ENCODE assay signal across 8 mouse cellular contexts in genomic region chr13:22036149-22036956, GRCm38 (mm10). TPM values are rescaled to one million over a fixed set of nuclear protein-coding genes. Genes with fewer than 3 reads are reported as not detected.
DNase-seq lines count a peak whose midpoint lies in the region; ATAC-seq and TF ChIP-seq lines count a peak whose summit lies in the region.

No protein-coding gene starts in this region.

- H3K27me3 ChIP-seq in heart, embryonic 16.5 days (ENCODE audit: control insufficient read depth, insufficient read depth, low read length) = no peaks in the 10 kb centered on the region
- no peaks in the 10 kb centered on the region for H3K27me3 ChIP-seq in forebrain, embryonic 10.5 days (ENCODE audit: poor library complexity, severe bottlenecking)
- no peaks in the 10 kb centered on the region for H3K27me3 ChIP-seq in liver, embryonic 12.5 days (replicated peaks)
- no peaks in the 10 kb centered on the region for H3K27me3 ChIP-seq in stomach, embryonic 15.5 days (replicated peaks)

- DNase-seq in heart, adult 11 months = no peak
- no peak for DNase-seq in ES-E14 (ENCODE audit: low read depth, low spot score)
- DNase-seq in forebrain, embryonic 10.5 days (ENCODE audit: extremely low spot score, low spot score) = peak; percentile 67
- DNase-seq in urinary bladder, adult 2 months (ENCODE audit: low spot score) = no peak

- peak overlapping the region; percentile 38 for H3K4me3 ChIP-seq in heart, embryonic 16.5 days (ENCODE audit: low read length)
- peak overlapping the region; percentile 4 to 58 for H3K4me3 ChIP-seq in ES-E14 (ENCODE audit: insufficient read depth in 1 of 2, low read depth in 1 of 2, low read length in 2 of 2, poor library complexity in 1 of 2, severe bottlenecking in 1 of 2)
- H3K4me3 ChIP-seq in forebrain, embryonic 10.5 days = peak overlapping the region; percentile 55
- H3K4me3 ChIP-seq in liver, embryonic 12.5 days = peak overlapping the region; percentile 53
- peak overlapping the region; percentile 39 for H3K4me3 ChIP-seq in stomach, embryonic 15.5 days (replicated peaks)

- in situ Hi-C loops in ES-E14 (cut with MboI; ENCODE audit: low sequenced_read_pairs in 2 of 2, unreplicated experiment in 2 of 2) = loop anchor here (10.0 to 25.0 kb wide), 8 partner anchors 299 to 1726 kb away; partner anchors contain the start of genes Hist1h4j (in 2 of the 2), Abt1 (in 1 of the 2), Hist1h1a (in 1 of the 2) and Hist1h1d (in 1 of the 2)

- peak; percentile 16 for ATAC-seq in heart, embryonic 16.5 days (replicated peaks; ENCODE audit: extremely low read depth, insufficient read depth, low FRiP score)
- peak; percentile 19; the same call in 1 of the 2 replicates for ATAC-seq in liver, embryonic 12.5 days
- ATAC-seq in stomach, embryonic 15.5 days (ENCODE audit: insufficient read depth, low FRiP score, low read depth) = no peak; the same call in 1 of the 2 replicates
- no peak for ATAC-seq in activated CD4-positive, CD25-positive, alpha-beta regulatory T cell, adult 4 months

- H3K4me1 ChIP-seq in heart, embryonic 16.5 days (ENCODE audit: control insufficient read depth, insufficient read depth, low read length) = peaks cover 19% of the 10 kb centered on the region
- peaks cover 0 to 8% of the 10 kb centered on the region in 2 experiments; a peak in 1 of 4 replicates for H3K4me1 ChIP-seq in ES-E14 (ENCODE audit: control insufficient read depth in 2 of 2, insufficient read depth in 2 of 2, low read length in 2 of 2, poor library complexity in 1 of 2)
- peaks cover 50% of the 10 kb centered on the region for H3K4me1 ChIP-seq in forebrain, embryonic 10.5 days
- H3K4me1 ChIP-seq in liver, embryonic 12.5 days = peaks cover 68% of the 10 kb centered on the region
- peaks cover 10% of the 10 kb centered on the region for H3K4me1 ChIP-seq in stomach, embryonic 15.5 days

- peak overlapping the region; percentile 43 for H3K9ac ChIP-seq in heart, embryonic 16.5 days (ENCODE audit: low read length)
- peak overlapping the region; percentile 66 for H3K9ac ChIP-seq in ES-E14 (ENCODE audit: insufficient read depth, low read depth, low read length, poor library complexity, severe bottlenecking)
- H3K9ac ChIP-seq in liver, embryonic 12.5 days = peak overlapping the region; percentile 80
- H3K9ac ChIP-seq in stomach, embryonic 15.5 days = peak overlapping the region; percentile 29

- H3K9me3 ChIP-seq in heart, embryonic 16.5 days (replicated peaks; ENCODE audit: control insufficient read depth, low read length) = no peaks in the 10 kb centered on the region
- H3K9me3 ChIP-seq in ES-E14 (ENCODE audit: control insufficient read depth, insufficient read depth, low read depth, low read length) = no peaks in the 10 kb centered on the region
- H3K9me3 ChIP-seq in forebrain, embryonic 10.5 days = no peaks in the 10 kb centered on the region
- no peaks in the 10 kb centered on the region for H3K9me3 ChIP-seq in liver, embryonic 12.5 days (replicated peaks)
- H3K9me3 ChIP-seq in stomach, embryonic 15.5 days = no peaks in the 10 kb centered on the region

- no peaks in the 10 kb centered on the region for H3K36me3 ChIP-seq in heart, embryonic 16.5 days (ENCODE audit: control insufficient read depth, insufficient read depth)
- H3K36me3 ChIP-seq in ES-E14 (ENCODE audit: control insufficient read depth, insufficient read depth, low read length, poor library complexity, severe bottlenecking) = no peaks in the 10 kb centered on the region
- no peaks in the 10 kb centered on the region for H3K36me3 ChIP-seq in forebrain, embryonic 10.5 days (replicated peaks)
- no peaks in the 10 kb centered on the region for H3K36me3 ChIP-seq in liver, embryonic 12.5 days
- no peaks in the 10 kb centered on the region for H3K36me3 ChIP-seq in stomach, embryonic 15.5 days

- peak overlapping the region; percentile 48 for H3K27ac ChIP-seq in heart, embryonic 16.5 days (ENCODE audit: low read length)
- H3K27ac ChIP-seq in ES-E14 (ENCODE audit: insufficient read depth, low read depth, low read length, poor library complexity, severe bottlenecking) = peak overlapping the region; percentile 47
- H3K27ac ChIP-seq in forebrain, embryonic 10.5 days = peak overlapping the region; percentile 96
- peak overlapping the region; percentile 98 for H3K27ac ChIP-seq in liver, embryonic 12.5 days
- peak overlapping the region; percentile 88 for H3K27ac ChIP-seq in stomach, embryonic 15.5 days

- WGBS in heart, embryonic 16.5 days = 4% methylated on average over 17 of the region's 23 CpGs
- 2% methylated on average over 23 of the region's 23 CpGs for WGBS in forebrain, embryonic 10.5 days
- 2% methylated on average over 20 of the region's 23 CpGs for WGBS in liver, embryonic 12.5 days (ENCODE audit: insufficient replicate concordance)
- WGBS in stomach, embryonic 15.5 days = 2% methylated on average over 21 of the region's 23 CpGs

- peak overlapping the region; percentile 58 for H3K4me2 ChIP-seq in heart, embryonic 16.5 days (ENCODE audit: low read depth, low read length)
- peak overlapping the region; percentile 75 for H3K4me2 ChIP-seq in liver, embryonic 12.5 days
- peak overlapping the region; percentile 64 for H3K4me2 ChIP-seq in stomach, embryonic 15.5 days

TF ChIP-seq in ES-E14, 5 proteins besides CTCF, POLR2A, EP300 and RAD21:
- TF ChIP-seq ZC3H11A (IDR thresholded peaks at IDR 0.05; ENCODE audit: borderline replicate concordance, low read depth, low read length) (no peak), ZNF384 (IDR thresholded peaks at IDR 0.05; ENCODE audit: low read depth, low read length) (no peak), HCFC1 (IDR thresholded peaks at IDR 0.05; ENCODE audit: borderline replicate concordance, insufficient read depth, low read length) (no peak)

RNA-seq across cellular contexts. Expression of gene Hist1h2bk, which starts 0.7 kb away (rescaled TPM):
- 1.6 and 3.1 TPM in 2 replicates for polyA plus RNA-seq in heart, embryonic 16.5 days (2015; fragmentation: Nextera tagmentation; extraction: Ambion mirVana)
- 1,340 and 1,966 TPM in 2 replicates for total RNA-seq in ES-E14 (2012; rRNA removed)
- polyA plus RNA-seq in forebrain, embryonic 10.5 days (2016; fragmentation: Nextera tagmentation; extraction: Ambion mirVana) = 6.4 and 7.7 TPM in 2 replicates
- polyA plus RNA-seq in liver, embryonic 12.5 days (2016; fragmentation: Nextera tagmentation; extraction: Ambion mirVana) = 4.4 and 4.8 TPM in 2 replicates
- polyA plus RNA-seq in stomach, embryonic 15.5 days (2015; fragmentation: Nextera tagmentation; extraction: Ambion mirVana) = 4.6 and 5.5 TPM in 2 replicates
- polyA plus RNA-seq in activated CD4-positive, CD25-positive, alpha-beta regulatory T cell, adult 4 months (2017; shearing (Covaris generic)) = 1 to 10 TPM; 2.6 to 4.2 TPM
- polyA plus RNA-seq in urinary bladder, adult 2 months (2012; rRNA removed) = 0.18 and 0.74 TPM in 2 replicates

RNA-seq across cellular contexts. Expression of gene Hist1h2ah, which starts 1.0 kb away (rescaled TPM):
- polyA plus RNA-seq in heart, embryonic 16.5 days (2015; fragmentation: Nextera tagmentation; extraction: Ambion mirVana) = 5.3 and 7.9 TPM in 2 replicates
- total RNA-seq in ES-E14 (2012; rRNA removed) = 1,543 and 2,450 TPM in 2 replicates
- 12.1 and 14.3 TPM in 2 replicates for polyA plus RNA-seq in forebrain, embryonic 10.5 days (2016; fragmentation: Nextera tagmentation; extraction: Ambion mirVana)
- 9.3 and 17.8 TPM in 2 replicates for polyA plus RNA-seq in liver, embryonic 12.5 days (2016; fragmentation: Nextera tagmentation; extraction: Ambion mirVana)
- polyA plus RNA-seq in stomach, embryonic 15.5 days (2015; fragmentation: Nextera tagmentation; extraction: Ambion mirVana) = 4.9 and 13.3 TPM in 2 replicates
- polyA plus RNA-seq in activated CD4-positive, CD25-positive, alpha-beta regulatory T cell, adult 4 months (2017; shearing (Covaris generic)) = 100 to 1,000 TPM in 1 of 2 experiments, not detected in 1; 174 TPM
- 0.46 TPM in 1 of 2 replicates, not detected in the other for polyA plus RNA-seq in urinary bladder, adult 2 months (2012; rRNA removed)

RNA-seq across cellular contexts. Expression of gene Hist1h4i, which starts 4.8 kb away (rescaled TPM):
- 9.0 and 10.6 TPM in 2 replicates for polyA plus RNA-seq in heart, embryonic 16.5 days (2015; fragmentation: Nextera tagmentation; extraction: Ambion mirVana)
- 814 and 830 TPM in 2 replicates for total RNA-seq in ES-E14 (2012; rRNA removed)
- polyA plus RNA-seq in forebrain, embryonic 10.5 days (2016; fragmentation: Nextera tagmentation; extraction: Ambion mirVana) = 53.1 and 58.6 TPM in 2 replicates
- 44.1 and 49.4 TPM in 2 replicates for polyA plus RNA-seq in liver, embryonic 12.5 days (2016; fragmentation: Nextera tagmentation; extraction: Ambion mirVana)
- 19.1 and 19.3 TPM in 2 replicates for polyA plus RNA-seq in stomach, embryonic 15.5 days (2015; fragmentation: Nextera tagmentation; extraction: Ambion mirVana)
- polyA plus RNA-seq in activated CD4-positive, CD25-positive, alpha-beta regulatory T cell, adult 4 months (2017; shearing (Covaris generic)) = 10 to 100 TPM in 1 of 2 experiments, 1 to 10 TPM in 1; 5.9 to 14.6 TPM
- polyA plus RNA-seq in urinary bladder, adult 2 months (2012; rRNA removed) = 3.2 and 4.3 TPM in 2 replicates

RNA-seq across cellular contexts. Expression of gene Hist1h2ag, which starts 6.4 kb away (rescaled TPM):
- 13.3 and 22.0 TPM in 2 replicates for polyA plus RNA-seq in heart, embryonic 16.5 days (2015; fragmentation: Nextera tagmentation; extraction: Ambion mirVana)
- total RNA-seq in ES-E14 (2012; rRNA removed) = 786 and 868 TPM in 2 replicates
- polyA plus RNA-seq in forebrain, embryonic 10.5 days (2016; fragmentation: Nextera tagmentation; extraction: Ambion mirVana) = 54.9 and 55.0 TPM in 2 replicates
- 24.0 and 28.2 TPM in 2 replicates for polyA plus RNA-seq in liver, embryonic 12.5 days (2016; fragmentation: Nextera tagmentation; extraction: Ambion mirVana)
- polyA plus RNA-seq in stomach, embryonic 15.5 days (2015; fragmentation: Nextera tagmentation; extraction: Ambion mirVana) = 36.1 and 42.9 TPM in 2 replicates
- polyA plus RNA-seq in activated CD4-positive, CD25-positive, alpha-beta regulatory T cell, adult 4 months (2017; shearing (Covaris generic)) = not detected
- 0.50 and 0.56 TPM in 2 replicates for polyA plus RNA-seq in urinary bladder, adult 2 months (2012; rRNA removed)

RNA-seq across cellular contexts. Expression of gene Hist1h2bj, which starts 6.7 kb away (rescaled TPM):
- 5.5 and 9.9 TPM in 2 replicates for polyA plus RNA-seq in heart, embryonic 16.5 days (2015; fragmentation: Nextera tagmentation; extraction: Ambion mirVana)
- 1,371 and 1,735 TPM in 2 replicates for total RNA-seq in ES-E14 (2012; rRNA removed)
- polyA plus RNA-seq in forebrain, embryonic 10.5 days (2016; fragmentation: Nextera tagmentation; extraction: Ambion mirVana) = 11.7 and 14.9 TPM in 2 replicates
- polyA plus RNA-seq in liver, embryonic 12.5 days (2016; fragmentation: Nextera tagmentation; extraction: Ambion mirVana) = 14.5 and 17.1 TPM in 2 replicates
- polyA plus RNA-seq in stomach, embryonic 15.5 days (2015; fragmentation: Nextera tagmentation; extraction: Ambion mirVana) = 7.8 and 8.5 TPM in 2 replicates
- polyA plus RNA-seq in activated CD4-positive, CD25-positive, alpha-beta regulatory T cell, adult 4 months (2017; shearing (Covaris generic)) = 10 to 100 TPM in 1 of 2 experiments, 1 to 10 TPM in 1; 4.4 to 13.9 TPM
- 0.65 and 1.6 TPM in 2 replicates for polyA plus RNA-seq in urinary bladder, adult 2 months (2012; rRNA removed)

Comparison
In these comparisons a context has a peak if more than half of its experiments do, and no peak if none do; other contexts are left out.
1. ATAC-seq: peak in heart, embryonic 16.5 days (single experiment) and liver, embryonic 12.5 days (single experiment); none in stomach, embryonic 15.5 days (single experiment) and activated CD4-positive, CD25-positive, alpha-beta regulatory T cell, adult 4 months (single experiment).
2. H3K27ac ChIP-seq: peak in every context shown above with its lines; median percentile 98 in liver, embryonic 12.5 days; 96 in forebrain, embryonic 10.5 days; 88 in stomach, embryonic 15.5 days; 48 in heart, embryonic 16.5 days; 47 in ES-E14.
3. H3K9ac ChIP-seq: peak in every context shown above with its lines; median percentile 80 in liver, embryonic 12.5 days; 66 in ES-E14; 43 in heart, embryonic 16.5 days; 29 in stomach, embryonic 15.5 days.
4. Peak in every context shown above with its lines, with median percentiles within 50 percentile points of each other: H3K4me2 ChIP-seq and H3K4me3 ChIP-seq.